Mouse (Mus musculus): ENCODE results near the gene Cplx2.

- no peak for TF ChIP-seq CTCF (IDR thresholded peaks at IDR 0.05; ENCODE audit: low read depth, low read length)
- TF ChIP-seq POLR2A (IDR thresholded peaks at IDR 0.05; ENCODE audit: insufficient read depth, low read length) = no peak
Measured at GRCm38 (mm10) chr13:54431161-54431560, 60.0 kb downstream of the Cplx2 start.
